Mouse (Mus musculus): ENCODE data around the gene Itgb7. TPM values are rescaled to one million over a fixed set of nuclear protein-coding genes. Genes with fewer than 3 reads are reported as not detected.

Itgb7 gene
- 84.2 and 101 TPM in 2 replicates for polyA plus RNA-seq (2012)

GRCm38 (mm10) chr15:102231748-102232147 is at the start of gene Itgb7:
Gene Itgb7, minus strand, starts transcription at chr15:102231944.

GRCm38 (mm10) chr15:102279092-102279782 is 47.5 kb upstream of the Itgb7 start, which contains the start of gene Mfsd5:
Gene Mfsd5, plus strand, starts transcription at chr15:102279454.

GRCm38 (mm10) chr15:102270274-102270960 is 38.7 kb upstream of the Itgb7 start, which contains the start of gene Gm9918:
Gene Gm9918, plus strand, starts transcription at chr15:102270563.

GRCm38 (mm10) chr15:102257202-102258075 is 25.7 kb upstream of the Itgb7 start, which contains the start of gene Rarg:
Gene Rarg, minus strand, starts transcription at chr15:102257517.

GRCm38 (mm10) chr15:102204674-102205505 is 26.9 kb downstream of the Itgb7 start, which contains the start of gene Csad:
Gene Csad, minus strand, starts transcription at chr15:102204724.

GRCm38 (mm10) chr15:102202971-102203834 is 28.5 kb downstream of the Itgb7 start, which contains the start of gene Zfp740:
Gene Zfp740, plus strand, starts transcription at chr15:102203249.

Other genes starting within 250 kb of the Itgb7 start
- 0.56 and 0.59 TPM in 2 replicates for gene Krt8, start 227.5 kb downstream of the Itgb7 start, polyA plus RNA-seq (2012)
- 16.0 and 21.4 TPM in 2 replicates for gene Krt18, start 203.8 kb downstream of the Itgb7 start, polyA plus RNA-seq (2012)
- gene Eif4b, start 158.2 kb downstream of the Itgb7 start, polyA plus RNA-seq (2012): 249 and 350 TPM in 2 replicates
- 0.34 and 0.73 TPM in 2 replicates for gene Tns2, start 131.5 kb downstream of the Itgb7 start, polyA plus RNA-seq (2012)
- 19.3 and 22.6 TPM in 2 replicates for gene Spryd3, start 95.7 kb downstream of the Itgb7 start, polyA plus RNA-seq (2012)
- gene Igfbp6, start 87.6 kb downstream of the Itgb7 start, polyA plus RNA-seq (2012): 0.41 TPM in 1 of 2 replicates, not detected in the other
- gene Soat2, start 81.4 kb downstream of the Itgb7 start, polyA plus RNA-seq (2012): 1.9 and 5.1 TPM in 2 replicates
- gene Zfp740, start 28.7 kb downstream of the Itgb7 start, polyA plus RNA-seq (2012): 10.8 and 13.8 TPM in 2 replicates
- 25.6 and 36.3 TPM in 2 replicates for gene Csad, start 27.2 kb downstream of the Itgb7 start, polyA plus RNA-seq (2012)
- 27.5 and 28.1 TPM in 2 replicates for gene Rarg, start 25.6 kb upstream of the Itgb7 start, polyA plus RNA-seq (2012)
- 0.03 TPM in 1 of 2 replicates, not detected in the other for gene Gm9918, start 38.6 kb upstream of the Itgb7 start, polyA plus RNA-seq (2012)
- 56.2 and 68.1 TPM in 2 replicates for gene Mfsd5, start 47.5 kb upstream of the Itgb7 start, polyA plus RNA-seq (2012)
- 19.1 and 19.4 TPM in 2 replicates for gene Espl1, start 64.3 kb upstream of the Itgb7 start, polyA plus RNA-seq (2012)
- gene Pfdn5, start 94.2 kb upstream of the Itgb7 start, polyA plus RNA-seq (2012): 29.5 and 31.4 TPM in 2 replicates
- 121 and 133 TPM in 2 replicates for gene Myg1, start 99.8 kb upstream of the Itgb7 start, polyA plus RNA-seq (2012)
- 148 and 161 TPM in 2 replicates for gene Aaas, start 118.8 kb upstream of the Itgb7 start, polyA plus RNA-seq (2012)
- gene Sp7, start 135.2 kb upstream of the Itgb7 start, polyA plus RNA-seq (2012): 0.04 and 0.06 TPM in 2 replicates
- gene Sp1, start 174.2 kb upstream of the Itgb7 start, polyA plus RNA-seq (2012): 16.0 and 32.9 TPM in 2 replicates
- gene Amhr2, start 213.4 kb upstream of the Itgb7 start, polyA plus RNA-seq (2012): 0.10 TPM in 2 replicates
- 134 and 138 TPM in 2 replicates for gene Prr13, start 227.1 kb upstream of the Itgb7 start, polyA plus RNA-seq (2012)
- 745 and 751 TPM in 2 replicates for gene Pcbp2, start 238.6 kb upstream of the Itgb7 start, polyA plus RNA-seq (2012)